Mouse (Mus musculus) spleen, adult 2 months (tissue): Measurements from ENCODE around the gene Svep1. TPM values are rescaled to one million over a fixed set of nuclear protein-coding genes. Genes with fewer than 3 reads are reported as not detected.

Experiments
- DNase-seq, 2 experiments: peaks; one replicate each; pipeline versions ENCODE4 v3.0.0 to v3.0.0-alpha.2; 2012 to 2021; ENCODE audit warnings: low spot score in 2 of 2, low read depth in 1 of 2
- H3K27ac ChIP-seq: fragments of 200-500 bp; 2 replicates; pipeline ENCODE4 v1.5.1; 2012; ENCODE audit warnings: low read length, inconsistent platforms; ENCODE audit not compliant: insufficient read depth
- H3K27me3 ChIP-seq: fragments of 200-500 bp; 2 replicates; pipeline ENCODE4 v1.6.1; 2012; ENCODE audit warnings: mild to moderate bottlenecking, moderate library complexity, low read length, inconsistent platforms; ENCODE audit not compliant: control insufficient read depth, insufficient read depth
- H3K36me3 ChIP-seq: fragments of 200-500 bp; 2 replicates; pipeline ENCODE4 v1.6.1; 2012; ENCODE audit warnings: mild to moderate bottlenecking, low read length, inconsistent platforms; ENCODE audit not compliant: control insufficient read depth, insufficient read depth
- H3K4me1 ChIP-seq: fragments of 200-500 bp; 2 replicates; pipeline ENCODE4 v1.6.1; 2011; ENCODE audit warnings: inconsistent platforms; ENCODE audit not compliant: control insufficient read depth, insufficient read depth, insufficient read length
- H3K4me3 ChIP-seq: fragments of 200-500 bp; 2 replicates; pipeline ENCODE4 v1.5.1; 2011; ENCODE audit warnings: mild to moderate bottlenecking, inconsistent platforms; ENCODE audit not compliant: insufficient read depth, insufficient read length; ENCODE audit errors: extremely low read depth
- CTCF ChIP-seq: fragments of 200-500 bp; IDR thresholded peaks from 2 replicates; pipeline ENCODE4 v1.5.1; 2011; ENCODE audit warnings: mild to moderate bottlenecking, inconsistent platforms; ENCODE audit not compliant: insufficient read depth, insufficient read length, insufficient replicate concordance; ENCODE audit errors: extremely low read depth
- POLR2A ChIP-seq: fragments of 200-500 bp; IDR thresholded peaks from 2 replicates; pipeline ENCODE4 v1.6.1; 2011; ENCODE audit warnings: low read depth, low read length, inconsistent platforms
- WGBS: fragments of 180-500 bp; shearing (Covaris S2); methylation state at CpG from one replicate; pipeline ENCODE4 v1.1.7; 2018; 5-methylcytosine and 5-hydroxymethylcytosine counted together
- polyA plus RNA-seq: library from polyadenylated mRNA; depleted of rRNA; stranded (reverse); fragments of >200 nt; gene quantifications from 2 replicates; pipeline ENCODE4 v1.2.3, GENCODE M21; 2012; rRNA removed

Svep1 gene
- polyA plus RNA-seq, 1 experiment: 7.6 TPM

- Histone ChIP-seq H3K27ac (no peak within 1 kb of the TSS), H3K4me3 (no peak within 1 kb of the TSS), H3K4me1 (no peaks in the 10 kb centered on the region), H3K36me3 (no peaks in the 10 kb centered on the region), H3K27me3 (no peaks in the 10 kb centered on the region)
- no peak for DNase-seq
- TF ChIP-seq POLR2A: no peak
- no peak for TF ChIP-seq CTCF
- 93% methylated on average over 5 of the region's 5 CpGs for WGBS
These were observed 197.6 kb downstream of the Svep1 start, which contains the start of gene Txndc8 for GRCm38 (mm10) chr4:58009024-58009423. Gene Txndc8 (minus strand): TSS chr4:58009124.

- no peaks in the 10 kb centered on the region for H3K4me1 ChIP-seq
- no peaks in the 10 kb centered on the region for H3K27me3 ChIP-seq
- H3K27ac ChIP-seq: no peak overlapping the region
- TF ChIP-seq POLR2A (no peak), CTCF (no peak)
- DNase-seq: no peak
- H3K4me3 ChIP-seq: no peak overlapping the region
- WGBS: 82% methylated on average over 3 of the region's 3 CpGs
- H3K36me3 ChIP-seq: no peaks in the 10 kb centered on the region
These were observed 203.2 kb downstream of the Svep1 start for GRCm38 (mm10) chr4:58003501-58003900.

Other genes starting within 250 kb of the Svep1 start
- gene Txndc8, start 197.7 kb downstream of the Svep1 start, polyA plus RNA-seq: not detected in 2 replicates
- 0.02 TPM in 1 of 2 replicates, not detected in the other for gene Musk, start 79.1 kb upstream of the Svep1 start, polyA plus RNA-seq